Mouse (Mus musculus) heart, adult 8-10 months (tissue): ENCODE measurements at regions not wholly inside any gene's neighbourhood (a gene's known extent, or its start where the extent isn't known, plus 50 kb on each side); places are given as distances from the start of the nearest gene placed in this dataset.

Experiments
- DNase-seq: peaks from one replicate; pipeline ENCODE4 v3.0.0; 2022; ENCODE audit warnings: low spot score
- microRNA-seq: library from miRNA; unstranded; fragments of <30 nt; microRNA quantifications from one replicate; pipeline ENCODE4 v1.2.0, GENCODE M21; 2022

GRCm38 (mm10) chr1:137017642-137018041, 57.4 kb upstream of the Nr5a2 start:
- DNase-seq = no peak

GRCm38 (mm10) chr1:137010240-137010926, 50.1 kb upstream of the Nr5a2 start:
- DNase-seq = no peak

Small RNA genes in the stretch of these regions (microRNA-seq; reads per million reads assigned to microRNA genes)
- gene Mir181a-1 (149 reads per million, percentile 64 among the genes with 10 or more reads in this experiment), gene Mir181b-1 (4.5 reads per million, percentile 10 among the genes with 10 or more reads in this experiment)
